Mouse (Mus musculus): ENCODE results near the gene Tep1. TPM values are rescaled to one million over a fixed set of nuclear protein-coding genes. Genes with fewer than 3 reads are reported as not detected.
"Not testable (repeated sequence)": the region's sequence is repeated elsewhere in the genome, so short reads cannot be mapped to it uniquely, and the experiment has no call there.

The Tep1 gene
- polyA plus RNA-seq, 1 experiment: 9.3 TPM

DNA sequence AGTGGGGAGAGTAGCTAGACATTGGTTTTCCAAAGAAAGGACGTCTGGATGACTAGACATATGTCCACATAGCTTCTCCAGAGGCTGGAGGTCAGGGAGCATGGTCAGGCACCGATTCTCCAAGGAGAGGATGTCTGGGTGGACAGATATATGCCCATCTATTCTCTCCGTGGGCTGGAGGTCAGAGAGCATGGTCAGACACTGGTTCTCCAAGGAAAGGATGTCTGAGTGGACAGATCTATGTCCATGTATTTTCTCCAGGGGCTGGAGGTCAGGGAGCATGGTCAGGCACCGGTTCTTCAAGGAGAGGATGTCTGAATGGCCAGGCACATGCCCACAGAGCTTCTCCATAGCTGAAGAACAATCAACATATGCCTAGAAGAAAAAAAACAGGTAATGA is 2.1 kb downstream of the Tep1 start:
- peaks cover 3% of the 10 kb centered on the region for H3K4me1 ChIP-seq (ENCODE audit: control insufficient read depth, insufficient read depth, low read length)
- H3K27ac ChIP-seq (ENCODE audit: control insufficient read depth, insufficient read depth, low read depth, low read length): no peak overlapping the region
- TF ChIP-seq POLR2A (IDR thresholded peaks at IDR 0.05; ENCODE audit: control insufficient read depth, low read depth, low read length): no peak
- no peak for TF ChIP-seq CTCF (IDR thresholded peaks at IDR 0.05; ENCODE audit: control insufficient read depth, insufficient read depth, insufficient replicate concordance, low read depth, low read length)
- H3K4me3 ChIP-seq (ENCODE audit: control insufficient read depth, low read depth, low read length): no peak overlapping the region
- H3K27me3 ChIP-seq (ENCODE audit: control insufficient read depth, insufficient read depth, low read length): no peaks in the 10 kb centered on the region
- H3K36me3 ChIP-seq (ENCODE audit: control insufficient read depth, insufficient read depth, low read length): no peaks in the 10 kb centered on the region

DNA sequence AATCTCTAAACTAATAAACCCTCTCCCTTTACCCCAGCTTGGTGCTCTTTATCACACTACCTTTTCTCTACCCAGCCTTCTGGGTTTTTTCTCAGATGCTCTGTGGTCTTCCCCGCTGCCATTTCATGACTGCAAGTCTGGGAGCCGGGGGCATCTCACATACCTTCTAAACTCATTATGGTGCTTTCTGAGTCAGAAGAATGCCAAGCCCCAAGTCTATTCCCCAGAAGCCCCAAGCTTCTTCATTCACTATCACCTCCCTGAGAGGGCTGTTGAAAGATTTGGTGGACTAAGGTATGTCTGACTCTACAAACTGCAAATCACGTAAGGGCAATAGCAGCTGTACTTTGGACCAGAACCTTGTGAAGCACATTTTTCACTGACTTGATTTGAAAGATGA is 3.4 kb downstream of the Tep1 start:
- no peaks in the 10 kb centered on the region for H3K27me3 ChIP-seq (ENCODE audit: control insufficient read depth, insufficient read depth, low read length)

DNA sequence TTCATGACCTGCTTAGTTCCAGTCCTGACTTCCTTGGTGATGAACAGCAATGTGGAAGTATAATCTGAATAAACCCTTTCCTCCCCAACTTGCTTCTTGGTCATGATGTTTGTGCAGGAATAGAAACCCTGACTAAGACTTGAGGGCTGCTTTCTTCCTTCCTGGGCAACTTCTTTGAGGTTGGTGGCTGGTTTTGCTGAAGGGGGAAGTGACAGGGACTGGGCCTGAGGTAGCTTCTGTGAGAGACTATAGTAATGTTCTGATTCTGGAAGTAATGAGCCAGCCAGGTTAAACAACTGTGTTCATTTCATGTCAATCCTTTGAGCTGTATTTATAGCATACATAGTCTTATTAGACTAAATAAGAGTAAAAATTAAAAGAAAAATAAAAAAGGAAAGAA is 5.4 kb downstream of the Tep1 start:
- not testable (repeated sequence) for H3K36me3 ChIP-seq (ENCODE audit: control insufficient read depth, insufficient read depth, low read length); H3K27me3 ChIP-seq (ENCODE audit: control insufficient read depth, insufficient read depth, low read length); H3K4me3 ChIP-seq (ENCODE audit: control insufficient read depth, low read depth, low read length); H3K27ac ChIP-seq (ENCODE audit: control insufficient read depth, insufficient read depth, low read depth, low read length); H3K4me1 ChIP-seq (ENCODE audit: control insufficient read depth, insufficient read depth, low read length)

More for the DNA sequence above, 3.4 kb downstream of the Tep1 start:
- TF ChIP-seq CTCF (IDR thresholded peaks at IDR 0.05; ENCODE audit: control insufficient read depth, insufficient read depth, insufficient replicate concordance, low read depth, low read length): no peak
- TF ChIP-seq POLR2A (IDR thresholded peaks at IDR 0.05; ENCODE audit: control insufficient read depth, low read depth, low read length): no peak
- Histone ChIP-seq H3K4me3 (ENCODE audit: control insufficient read depth, low read depth, low read length) (no peak overlapping the region), H3K36me3 (ENCODE audit: control insufficient read depth, insufficient read depth, low read length) (no peaks in the 10 kb centered on the region), H3K27ac (ENCODE audit: control insufficient read depth, insufficient read depth, low read depth, low read length) (no peak overlapping the region), H3K4me1 (ENCODE audit: control insufficient read depth, insufficient read depth, low read length) (peaks cover 3% of the 10 kb centered on the region)

DNA sequence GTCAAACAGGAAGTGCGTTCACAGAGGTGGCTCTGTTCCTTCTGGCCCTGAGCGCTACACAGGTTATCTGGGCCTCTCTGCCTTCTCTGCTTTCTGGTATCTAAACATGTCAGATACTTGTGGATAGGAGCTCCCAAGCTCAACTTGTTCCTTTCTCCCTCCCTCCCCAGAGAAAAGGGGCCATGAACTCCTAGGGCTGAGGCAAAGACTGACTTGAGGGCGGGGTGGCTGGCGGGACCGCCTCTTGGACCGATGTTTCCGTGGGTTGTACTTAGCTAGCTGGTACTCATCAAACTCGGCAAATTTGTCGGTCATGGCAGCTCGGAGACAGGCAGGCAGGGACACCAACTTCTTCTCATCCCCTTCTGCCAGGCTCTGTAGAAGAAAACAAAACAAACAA is 7.7 kb downstream of the Tep1 start:
- no peaks in the 10 kb centered on the region for H3K36me3 ChIP-seq (ENCODE audit: control insufficient read depth, insufficient read depth, low read length)
- no peak overlapping the region for H3K27ac ChIP-seq (ENCODE audit: control insufficient read depth, insufficient read depth, low read depth, low read length)
- no peaks in the 10 kb centered on the region for H3K27me3 ChIP-seq (ENCODE audit: control insufficient read depth, insufficient read depth, low read length)
- no peak overlapping the region for H3K4me3 ChIP-seq (ENCODE audit: control insufficient read depth, low read depth, low read length)
- TF ChIP-seq POLR2A (IDR thresholded peaks at IDR 0.05; ENCODE audit: control insufficient read depth, low read depth, low read length) (no peak), CTCF (IDR thresholded peaks at IDR 0.05; ENCODE audit: control insufficient read depth, insufficient read depth, insufficient replicate concordance, low read depth, low read length) (no peak)
- no peaks in the 10 kb centered on the region for H3K4me1 ChIP-seq (ENCODE audit: control insufficient read depth, insufficient read depth, low read length)

DNA sequence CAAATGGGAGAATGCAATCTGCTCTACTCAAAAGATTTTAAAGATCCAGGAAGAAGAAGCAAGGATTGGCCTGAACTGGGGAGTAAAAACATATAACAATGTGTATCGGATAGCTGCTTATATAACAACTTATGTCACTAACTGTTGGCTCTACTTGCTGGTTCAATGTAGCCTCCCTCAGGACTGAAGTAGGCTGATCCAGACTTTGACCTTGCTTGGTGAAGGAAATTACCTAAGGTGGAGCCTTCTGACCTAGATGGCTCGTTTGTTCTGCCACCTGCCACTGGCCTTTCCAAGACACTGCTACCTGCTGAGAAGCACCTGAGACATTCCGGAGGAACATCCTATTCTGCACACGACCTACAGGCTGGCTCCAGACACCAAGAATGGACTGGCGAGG is 14.6 kb downstream of the Tep1 start:
- TF ChIP-seq POLR2A (IDR thresholded peaks at IDR 0.05; ENCODE audit: control insufficient read depth, low read depth, low read length): no peak
- no peak for TF ChIP-seq CTCF (IDR thresholded peaks at IDR 0.05; ENCODE audit: control insufficient read depth, insufficient read depth, insufficient replicate concordance, low read depth, low read length)
- H3K4me1 ChIP-seq (ENCODE audit: control insufficient read depth, insufficient read depth, low read length): no peaks in the 10 kb centered on the region
- no peaks in the 10 kb centered on the region for H3K27me3 ChIP-seq (ENCODE audit: control insufficient read depth, insufficient read depth, low read length)
- H3K27ac ChIP-seq (ENCODE audit: control insufficient read depth, insufficient read depth, low read depth, low read length): no peak overlapping the region
- H3K36me3 ChIP-seq (ENCODE audit: control insufficient read depth, insufficient read depth, low read length): no peaks in the 10 kb centered on the region
- no peak overlapping the region for H3K4me3 ChIP-seq (ENCODE audit: control insufficient read depth, low read depth, low read length)

DNA sequence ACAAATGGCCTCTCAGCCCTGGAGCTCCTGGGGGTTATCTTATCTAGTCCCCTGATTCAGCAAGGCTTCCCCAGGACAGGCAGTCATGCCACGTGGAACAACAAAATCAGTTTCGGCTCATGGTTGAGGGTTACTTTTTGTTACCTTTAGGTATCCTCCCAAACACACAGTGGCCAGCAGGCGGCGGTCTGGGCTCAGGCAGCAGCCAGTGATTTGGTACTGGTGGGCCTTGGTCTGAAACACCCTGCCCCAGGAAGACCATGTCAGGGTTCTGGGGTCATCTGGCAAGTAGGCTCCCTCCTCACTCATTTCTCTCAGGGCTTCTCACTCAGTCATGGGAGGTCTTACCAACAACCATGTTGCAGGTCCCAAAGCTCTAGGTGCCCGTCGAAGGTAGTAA is 33.1 kb downstream of the Tep1 start:
- Histone ChIP-seq H3K4me1 (ENCODE audit: control insufficient read depth, insufficient read depth, low read length) (no peaks in the 10 kb centered on the region), H3K36me3 (ENCODE audit: control insufficient read depth, insufficient read depth, low read length) (no peaks in the 10 kb centered on the region), H3K27me3 (ENCODE audit: control insufficient read depth, insufficient read depth, low read length) (no peaks in the 10 kb centered on the region), H3K4me3 (ENCODE audit: control insufficient read depth, low read depth, low read length) (no peak overlapping the region), H3K27ac (ENCODE audit: control insufficient read depth, insufficient read depth, low read depth, low read length) (no peak overlapping the region)
- TF ChIP-seq CTCF (IDR thresholded peaks at IDR 0.05; ENCODE audit: control insufficient read depth, insufficient read depth, insufficient replicate concordance, low read depth, low read length): peak; percentile 15; the same call in 1 of the 2 replicates
- no peak for TF ChIP-seq POLR2A (IDR thresholded peaks at IDR 0.05; ENCODE audit: control insufficient read depth, low read depth, low read length)

DNA sequence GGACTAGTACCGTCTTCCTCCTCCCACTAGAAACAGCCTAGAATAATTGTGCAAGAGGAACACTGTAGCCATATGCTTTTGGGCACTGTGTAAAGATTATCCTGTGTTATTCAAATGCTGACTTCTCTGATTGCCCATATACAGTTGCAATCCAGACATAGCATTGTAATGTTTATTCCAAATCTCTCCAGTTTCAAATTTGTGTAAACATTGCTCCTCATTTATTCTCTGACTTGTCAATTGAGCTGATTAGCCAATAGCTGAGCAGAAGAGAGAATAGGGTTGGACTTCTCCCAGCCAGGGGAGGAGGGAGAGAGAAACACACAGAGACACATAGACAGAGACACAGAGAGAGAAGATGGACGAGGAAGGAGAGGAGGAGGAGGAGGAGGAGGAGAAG is 35.9 kb downstream of the Tep1 start:
- TF ChIP-seq CTCF (IDR thresholded peaks at IDR 0.05; ENCODE audit: control insufficient read depth, insufficient read depth, insufficient replicate concordance, low read depth, low read length): no peak
- TF ChIP-seq POLR2A (IDR thresholded peaks at IDR 0.05; ENCODE audit: control insufficient read depth, low read depth, low read length): no peak
- Histone ChIP-seq H3K27ac (ENCODE audit: control insufficient read depth, insufficient read depth, low read depth, low read length) (no peak overlapping the region), H3K4me1 (ENCODE audit: control insufficient read depth, insufficient read depth, low read length) (no peaks in the 10 kb centered on the region), H3K27me3 (ENCODE audit: control insufficient read depth, insufficient read depth, low read length) (no peaks in the 10 kb centered on the region), H3K36me3 (ENCODE audit: control insufficient read depth, insufficient read depth, low read length) (no peaks in the 10 kb centered on the region), H3K4me3 (ENCODE audit: control insufficient read depth, low read depth, low read length) (no peak overlapping the region)

DNA sequence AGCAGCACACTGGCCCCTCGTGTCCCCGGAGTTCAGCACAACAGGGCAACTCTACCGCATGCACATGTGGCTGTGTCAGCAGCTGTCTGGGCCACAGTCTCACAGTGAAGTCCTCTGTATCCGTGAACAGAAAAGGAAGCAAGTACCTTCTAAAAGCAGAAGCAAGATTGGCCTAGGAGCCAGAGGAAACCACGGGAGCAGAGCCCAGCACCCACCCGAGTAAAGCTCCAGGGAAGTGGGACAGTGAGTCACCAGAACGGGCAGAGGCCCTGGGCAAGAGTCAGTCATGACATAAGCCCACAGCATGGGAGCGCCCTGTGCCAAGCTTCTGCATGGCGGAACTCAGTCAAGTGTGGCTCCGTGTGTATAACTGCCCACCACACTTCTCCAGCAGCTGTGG is 36.4 kb downstream of the Tep1 start:
- Histone ChIP-seq H3K27ac (ENCODE audit: control insufficient read depth, insufficient read depth, low read depth, low read length) (no peak overlapping the region), H3K4me3 (ENCODE audit: control insufficient read depth, low read depth, low read length) (no peak overlapping the region), H3K4me1 (ENCODE audit: control insufficient read depth, insufficient read depth, low read length) (no peaks in the 10 kb centered on the region), H3K27me3 (ENCODE audit: control insufficient read depth, insufficient read depth, low read length) (no peaks in the 10 kb centered on the region), H3K36me3 (ENCODE audit: control insufficient read depth, insufficient read depth, low read length) (no peaks in the 10 kb centered on the region)
- TF ChIP-seq CTCF (IDR thresholded peaks at IDR 0.05; ENCODE audit: control insufficient read depth, insufficient read depth, insufficient replicate concordance, low read depth, low read length): no peak
- no peak for TF ChIP-seq POLR2A (IDR thresholded peaks at IDR 0.05; ENCODE audit: control insufficient read depth, low read depth, low read length)
